Mouse (Mus musculus) gastrocnemius, postnatal 36 days (tissue): ENCODE results near the gene Fuca2. TPM values are rescaled to one million over a fixed set of nuclear protein-coding genes. Genes with fewer than 3 reads are reported as not detected.
"Not testable (repeated sequence)": the region's sequence is repeated elsewhere in the genome, so short reads cannot be mapped to it uniquely, and the experiment has no call there.

Experiments used
- DNase-seq, 2 experiments: peaks; one replicate each; pipeline ENCODE4 v3.0.0; 2022
- intact Hi-C: fragments of 180-260 bp; cut with DNase I; formaldehyde crosslinking; loops from one replicate; pipeline ENCODE4 v1.15.1; 2025
- long read RNA-seq, 2 experiments: library from polyadenylated mRNA; stranded (forward); transcript quantifications; one replicate each; pipeline ENCODE4 v2.0.0; 2021
- total RNA-seq, 2 experiments: library from RNA; stranded (reverse); gene quantifications; 2 replicates each; pipeline ENCODE4 v1.2.3; 2021

Gene Fuca2
- 10 to 100 TPM; 10.8 TPM for total RNA-seq
- long read RNA-seq, experiment 1, full-length matches to known transcripts, result 7 of 11 reads
- long read RNA-seq, experiment 1, partial matches to known transcripts, result 2 of 11 reads
- long read RNA-seq, experiment 1, other reads (novel, unspliced or antisense), result 2 of 11 reads
- long read RNA-seq, experiment 2, full-length matches to known transcripts, result 8 of 10 reads
- long read RNA-seq, experiment 2, partial matches to known transcripts, result 1 of 10 reads
- long read RNA-seq, experiment 2, other reads (novel, unspliced or antisense), result 1 of 10 reads

DNA sequence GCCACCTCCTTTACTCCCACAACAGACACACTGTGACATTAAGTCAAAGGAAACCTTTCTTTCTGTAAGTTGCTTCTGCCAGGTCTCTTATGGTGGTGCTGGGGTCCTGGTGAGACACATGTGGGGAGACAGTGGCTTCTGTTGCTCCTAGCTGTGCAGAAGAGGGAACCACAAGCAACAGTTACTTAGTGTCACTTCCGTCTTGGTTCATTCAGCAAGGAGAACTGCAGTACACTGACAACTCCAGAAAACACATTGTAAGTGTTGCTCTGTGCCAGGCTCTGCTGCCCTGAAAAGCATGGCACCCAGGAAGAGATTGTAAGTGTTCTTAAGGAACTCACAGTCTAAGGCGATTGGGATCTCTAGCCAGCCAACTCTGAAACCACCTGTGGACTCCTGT, at the start of gene Fuca2:
Gene Fuca2 (plus strand): TSS at position 210 of the 400 bp plus-strand sequence.
- intact Hi-C loops, result no loop called here
- no peak for DNase-seq

DNA sequence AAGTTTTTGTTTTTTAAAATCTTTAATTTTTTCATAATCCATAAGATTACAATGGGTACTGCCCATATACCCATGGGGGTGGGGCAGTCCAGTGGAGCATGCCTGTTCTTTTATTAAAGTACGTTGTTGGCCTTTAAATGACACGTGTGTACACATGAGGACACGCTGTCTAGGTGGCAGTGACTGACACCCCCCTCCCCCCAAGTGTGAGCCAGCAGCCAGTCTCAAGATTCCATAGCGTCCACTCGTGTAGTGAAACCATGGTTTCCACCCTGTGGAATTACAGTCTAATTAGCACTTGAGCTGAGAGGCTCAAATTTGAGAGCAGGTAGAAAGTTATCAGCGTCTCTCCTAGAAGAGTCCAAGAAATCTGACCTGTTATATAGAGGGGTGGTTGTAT, 47.7 kb upstream of the Fuca2 start:
- intact Hi-C loops, result no loop called here
- no peak for DNase-seq

DNA sequence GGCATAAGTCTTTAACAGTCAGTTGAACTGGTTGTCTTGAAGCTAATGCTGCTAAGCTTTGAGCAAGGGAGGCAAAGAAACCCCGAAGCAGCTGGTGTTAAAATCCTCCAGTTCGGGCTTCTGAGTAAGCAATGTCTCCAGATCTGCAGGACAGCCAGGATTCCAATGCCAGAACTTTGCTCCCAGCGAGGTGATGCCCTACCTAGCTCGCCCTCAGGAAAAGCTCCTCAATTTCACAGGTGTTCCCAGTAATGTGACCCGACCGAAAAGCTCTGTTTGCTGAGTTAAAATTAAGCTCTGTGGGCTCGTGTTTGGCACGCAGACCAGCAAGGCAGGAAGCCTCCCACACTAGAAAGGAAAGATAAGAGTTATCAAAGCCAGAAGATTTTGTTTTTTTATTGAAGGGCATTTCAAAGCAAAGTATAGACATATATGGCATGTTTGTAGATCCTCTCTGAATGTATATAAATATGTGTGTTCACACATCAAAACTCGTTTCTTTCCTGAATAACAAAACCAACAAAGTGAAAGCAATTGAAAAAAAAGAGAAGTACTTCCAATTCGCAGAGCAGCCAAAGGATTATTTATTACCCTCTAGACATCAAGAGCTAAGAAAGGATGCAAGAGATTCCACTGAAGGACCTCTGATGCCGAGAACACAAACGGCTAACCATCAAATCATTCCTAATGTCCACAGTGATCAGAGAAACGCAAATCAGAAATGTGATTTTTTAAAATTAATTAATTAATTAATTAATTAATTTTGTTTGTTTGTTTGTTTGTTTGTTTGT, 45.9 kb upstream of the Fuca2 start:
- intact Hi-C loops, result no loop called here
- no peak for DNase-seq

DNA sequence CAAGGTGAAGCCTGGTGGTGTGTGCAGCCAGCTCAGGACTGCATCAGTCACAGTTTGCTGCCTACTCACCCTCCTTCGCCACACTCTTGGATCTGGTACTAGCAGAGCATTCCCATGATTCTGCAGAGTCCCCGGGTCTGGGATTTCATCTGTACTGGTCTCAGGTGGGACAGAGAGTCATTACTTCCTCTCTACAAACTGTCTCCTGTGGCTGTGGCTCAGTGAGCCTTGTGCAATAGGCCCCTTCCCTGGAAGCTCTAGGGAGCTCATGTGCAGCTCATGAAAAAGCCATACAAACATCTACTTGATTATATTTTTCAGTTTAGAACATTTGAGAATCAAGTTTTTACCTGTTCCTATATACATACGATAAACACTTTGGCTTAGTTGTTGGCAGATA, 35.0 kb upstream of the Fuca2 start:
- DNase-seq, intact Hi-C loops: not testable (repeated sequence)

DNA sequence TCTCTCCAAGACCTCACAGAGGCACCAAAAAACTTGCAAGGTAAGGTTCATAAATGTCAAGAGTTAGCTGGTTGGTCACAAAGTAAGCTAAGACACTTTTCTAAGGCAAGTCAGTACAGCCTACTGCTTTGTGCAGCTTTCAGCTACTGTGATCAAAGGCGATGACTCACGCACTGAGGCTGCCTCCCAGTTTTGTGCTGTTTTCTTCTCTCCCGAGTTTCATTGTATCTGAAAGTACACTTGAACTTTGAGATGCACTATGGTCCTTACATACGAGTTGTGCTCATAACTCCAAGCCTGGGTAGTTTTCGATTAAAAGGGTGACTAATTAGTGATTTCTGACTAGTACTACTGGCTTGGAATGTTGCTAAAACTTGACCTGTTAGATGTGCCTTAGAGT, 32.4 kb upstream of the Fuca2 start:
- intact Hi-C loops, result no loop called here
- no peak for DNase-seq

DNA sequence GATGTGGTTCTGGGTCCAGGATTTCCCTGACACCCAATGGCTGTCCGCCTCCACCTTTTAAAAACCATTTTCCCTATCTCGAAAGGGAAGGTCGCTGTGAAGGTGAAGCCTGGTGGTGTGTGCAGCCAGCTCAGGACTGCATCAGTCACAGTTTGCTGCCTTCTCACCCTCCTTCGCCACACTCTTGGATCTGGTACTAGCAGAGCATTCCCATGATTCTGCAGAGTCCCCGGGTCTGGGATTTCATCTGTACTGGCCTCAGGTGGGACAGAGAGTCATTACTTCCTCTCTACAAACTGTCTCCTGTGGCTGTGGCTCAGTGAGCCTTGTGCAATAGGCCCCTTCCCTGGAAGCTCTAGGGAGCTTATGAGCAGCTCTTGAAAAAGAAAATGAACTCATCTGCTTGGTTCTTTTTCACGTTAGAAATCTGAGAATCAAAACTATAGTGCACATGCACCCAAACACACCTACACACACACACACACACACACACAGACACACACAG, 31.3 kb upstream of the Fuca2 start:
- DNase-seq, intact Hi-C loops: not testable (repeated sequence)

DNA sequence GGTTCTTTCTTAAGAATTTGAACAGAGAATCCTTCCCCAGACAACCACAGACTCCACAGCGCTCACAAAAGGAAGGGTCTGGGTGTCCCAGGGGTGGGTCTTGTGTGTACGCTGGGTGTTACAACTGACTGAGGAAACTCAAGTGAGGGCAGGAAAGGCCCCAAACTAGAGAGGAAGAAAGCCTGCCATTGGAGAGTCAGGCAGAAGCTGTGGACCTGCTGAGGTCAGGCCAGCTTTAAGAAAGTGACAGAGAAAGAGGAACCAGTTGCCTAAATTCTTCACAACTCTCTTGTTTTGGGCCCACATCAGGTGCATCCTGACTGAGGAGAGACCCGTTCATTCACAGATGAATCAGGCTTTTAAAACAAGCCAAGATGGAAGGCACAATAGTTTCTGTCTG, 29.1 kb upstream of the Fuca2 start:
- DNase-seq, result no peak
- intact Hi-C loops, result no loop called here

DNA sequence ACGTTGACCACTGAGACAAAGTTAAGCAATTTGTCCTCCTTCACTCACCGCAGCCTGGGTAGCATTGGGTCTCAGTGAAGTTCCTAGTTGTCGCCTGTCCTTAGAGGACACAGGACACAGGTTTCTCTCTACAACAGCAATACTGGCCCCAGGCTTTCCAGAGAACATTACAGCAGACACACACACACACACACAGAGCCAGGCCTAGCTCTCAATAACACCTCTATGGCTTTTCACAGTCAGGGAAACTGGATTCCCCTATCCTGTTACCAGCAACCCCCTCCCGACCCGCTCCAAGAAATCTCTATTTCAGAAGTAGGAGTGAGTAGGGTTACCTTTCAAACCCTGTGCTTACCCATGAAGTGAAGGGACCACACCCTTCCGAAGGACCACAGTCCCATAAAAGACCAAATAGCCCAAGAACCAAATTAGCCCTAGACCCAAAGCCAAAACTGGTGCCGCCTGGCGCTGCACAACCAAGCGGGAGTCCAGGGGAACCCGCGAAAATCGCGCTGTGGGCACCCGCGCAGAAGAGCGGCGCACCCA, 26.0 kb upstream of the Fuca2 start:
- intact Hi-C loops, result no loop called here
- peak in 1 of 2 experiments; percentile 12 for DNase-seq

DNA sequence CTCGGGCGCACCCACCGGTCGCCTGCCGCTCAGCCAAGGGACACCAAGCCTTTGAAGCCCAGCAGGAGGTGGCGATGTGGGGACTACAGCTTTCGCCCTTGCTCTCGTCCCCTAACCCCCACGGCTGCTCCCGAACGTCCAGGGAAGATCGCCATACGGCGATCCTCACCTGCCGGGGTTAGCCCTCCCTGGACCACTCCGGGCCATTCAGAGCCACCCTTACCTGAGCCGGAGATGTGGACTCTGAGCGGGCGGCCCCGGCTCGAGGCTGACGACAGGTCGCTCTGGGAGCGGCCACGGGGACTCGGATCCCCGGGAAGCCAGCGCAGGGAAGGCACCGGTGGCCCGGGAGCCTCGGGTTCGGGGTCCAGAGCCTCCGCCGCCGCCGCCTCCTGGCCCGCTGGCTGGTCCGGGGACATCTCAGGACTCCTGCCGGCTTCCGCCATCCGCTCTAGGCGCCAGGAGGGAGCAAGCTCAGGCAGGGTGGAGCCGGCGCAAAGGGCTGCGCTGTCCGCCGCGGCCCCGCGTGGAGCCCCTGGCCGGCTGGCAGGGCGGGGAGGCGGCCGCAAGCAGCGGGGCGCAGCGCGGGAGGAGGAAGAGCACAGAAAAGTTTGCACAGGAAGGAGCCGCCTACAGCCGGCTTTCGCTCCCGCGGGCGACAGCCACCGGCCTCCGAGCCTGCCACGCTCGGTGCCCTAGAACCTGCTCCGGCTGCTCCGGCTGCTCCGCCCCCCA, 25.3 kb upstream of the Fuca2 start, which contains the start of gene Phactr2:
Gene Phactr2 (minus strand): TSS at position 580 of the 735 bp plus-strand sequence.
- peak; percentile 8 to 18 for DNase-seq
- intact Hi-C loops, result no loop called here

DNA sequence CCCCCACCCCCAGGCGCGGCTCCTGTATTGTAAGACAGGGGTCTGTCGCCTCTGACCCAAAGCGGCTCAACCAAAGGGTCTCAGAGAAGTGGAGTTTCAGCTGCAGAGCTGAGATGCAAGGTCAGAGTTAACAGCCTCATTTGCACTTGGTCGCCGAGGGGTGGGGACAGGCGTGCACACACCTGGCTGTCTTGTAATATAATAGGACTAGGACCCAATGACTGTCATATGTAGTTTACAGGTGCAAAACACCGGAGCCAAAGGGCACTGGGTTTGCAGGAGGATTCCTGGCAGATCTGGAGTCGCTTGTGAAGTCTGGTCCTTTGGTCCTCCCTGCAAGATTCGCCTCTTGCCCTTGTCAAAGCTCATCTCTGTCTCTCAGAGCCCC, 24.8 kb upstream of the Fuca2 start:
- no peak for DNase-seq
- intact Hi-C loops, result no loop called here

DNA sequence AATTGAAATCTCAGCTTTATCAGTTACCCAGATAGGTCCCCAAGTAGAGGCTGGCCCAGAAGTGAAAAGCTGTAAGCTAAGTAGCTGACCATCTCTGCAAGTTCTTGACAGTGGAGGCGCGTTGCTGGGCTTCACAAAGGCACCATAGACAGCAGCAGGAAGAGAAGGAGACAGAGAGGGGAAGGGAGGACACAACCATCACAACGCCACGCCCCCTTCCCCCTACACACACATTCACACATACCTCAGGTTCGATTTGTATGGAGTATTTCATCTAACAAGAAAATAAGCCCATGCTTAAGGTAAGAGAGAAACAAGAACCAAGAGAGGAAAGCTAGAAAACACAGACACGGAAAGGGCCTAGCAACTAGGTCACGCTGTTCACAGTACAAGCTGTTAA, 24.2 kb upstream of the Fuca2 start:
- intact Hi-C loops, result no loop called here
- DNase-seq, result no peak

DNA sequence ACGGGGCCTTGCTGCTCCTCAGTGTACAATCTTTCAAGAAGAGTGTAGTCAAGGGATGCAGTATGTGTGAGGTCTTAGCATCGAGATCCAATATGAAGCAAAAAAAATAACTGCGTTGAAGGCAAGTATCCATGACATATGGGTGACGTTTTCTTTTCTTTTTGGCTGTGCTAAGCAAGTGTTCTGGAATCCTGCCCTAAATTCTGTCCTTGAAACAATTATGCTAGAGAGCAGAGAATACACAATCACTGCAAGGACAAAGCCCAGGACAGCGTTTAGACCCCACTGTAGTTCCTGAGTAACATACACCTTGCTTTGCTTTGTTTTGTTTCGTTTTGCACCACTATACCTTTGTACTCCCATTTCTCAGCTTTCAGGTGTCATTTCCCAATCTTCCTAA, 20.0 kb upstream of the Fuca2 start:
- intact Hi-C loops, result no loop called here
- no peak for DNase-seq

DNA sequence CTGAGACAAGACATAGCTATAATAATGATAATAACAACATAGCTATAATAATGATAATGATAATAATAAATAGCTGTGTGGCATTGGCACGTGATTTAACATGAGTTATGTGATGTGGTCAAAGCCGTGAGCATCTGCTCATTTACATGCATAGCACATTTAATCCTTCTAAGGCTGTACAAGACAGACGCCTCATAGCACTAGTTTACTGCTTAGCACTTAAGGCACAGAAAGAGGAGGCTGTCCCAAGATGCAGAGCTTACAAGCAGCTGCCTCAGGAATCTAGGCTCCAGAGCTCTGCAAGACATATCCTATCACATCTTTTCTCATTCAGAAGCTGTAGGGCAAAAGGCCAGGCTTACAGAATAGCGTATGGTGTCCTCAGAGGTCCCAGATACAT, 13.4 kb upstream of the Fuca2 start:
- DNase-seq, result no peak
- intact Hi-C loops, result no loop called here

DNA sequence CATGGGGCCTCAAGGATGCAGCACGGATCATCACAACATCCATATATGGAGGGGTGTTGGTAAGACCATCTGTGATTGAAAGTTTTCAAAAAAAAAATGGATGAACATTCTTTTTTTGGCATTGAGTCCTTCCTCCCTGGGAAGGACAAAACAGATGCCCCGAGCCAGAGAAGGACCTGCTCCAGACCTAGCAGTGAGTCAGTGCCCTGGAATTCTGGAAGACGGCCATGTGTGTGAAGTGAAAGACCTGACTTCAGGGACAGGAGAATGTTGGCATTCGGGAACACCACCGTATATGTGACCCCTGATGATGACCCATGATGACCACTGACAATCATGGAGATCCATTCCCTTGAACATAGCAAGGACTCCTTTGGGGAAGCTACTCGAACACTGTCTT, 9.7 kb upstream of the Fuca2 start:
- DNase-seq, result no peak
- intact Hi-C loops, result no loop called here

DNA sequence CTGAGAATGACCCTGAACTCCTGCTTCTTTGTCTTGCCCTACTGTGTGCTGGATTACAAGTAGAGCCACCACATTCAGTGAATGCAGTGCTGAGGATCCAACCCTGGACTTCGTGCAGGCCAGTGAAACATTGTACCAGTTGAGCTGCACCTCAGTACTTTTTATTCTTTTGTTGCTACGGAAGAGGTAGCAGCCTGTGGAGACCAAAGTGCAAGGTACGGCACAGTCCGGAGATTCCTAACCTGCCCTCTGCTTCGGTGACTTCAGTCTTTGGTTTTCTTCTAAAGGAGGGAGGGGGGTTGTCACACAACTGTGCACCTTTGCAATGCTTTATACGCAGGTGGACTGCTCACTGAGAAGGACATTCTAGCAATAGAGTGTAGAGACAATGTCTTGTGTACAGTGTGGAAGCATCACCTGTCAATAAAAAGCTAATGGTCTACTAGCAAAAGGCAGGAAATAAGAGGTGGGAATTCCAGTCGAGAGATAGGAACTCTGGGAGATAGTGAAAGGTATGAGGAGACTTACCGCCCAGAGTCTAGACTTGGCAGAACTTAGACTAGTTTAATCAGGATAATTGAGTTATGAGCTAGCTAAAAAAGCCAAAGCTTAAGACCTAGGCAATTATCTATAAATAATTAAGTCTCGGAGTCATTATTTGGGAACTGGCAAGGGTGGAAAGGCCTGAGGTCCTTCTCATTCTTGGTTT, 5.2 kb upstream of the Fuca2 start:
- intact Hi-C loops, result no loop called here

DNA sequence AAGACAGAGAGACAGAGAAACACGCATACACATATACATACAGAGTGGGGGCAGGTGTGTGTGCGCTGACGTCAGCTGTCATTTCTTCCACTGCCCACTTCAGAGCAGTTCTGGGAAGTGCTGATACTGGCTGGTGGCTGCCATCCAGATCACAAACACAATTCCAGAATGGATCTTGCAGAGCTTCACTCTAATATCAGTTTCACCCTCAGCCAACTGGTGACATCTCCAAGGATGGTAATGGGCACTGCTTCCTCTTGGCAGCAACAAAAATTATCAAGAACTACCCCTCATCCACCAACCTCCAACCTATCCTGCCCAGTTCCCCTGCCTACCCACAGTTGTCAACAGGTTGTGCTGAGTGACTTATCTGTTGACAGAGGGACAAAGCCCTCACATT, 3.0 kb upstream of the Fuca2 start:
- DNase-seq, result no peak
- intact Hi-C loops, result no loop called here

More for the DNA sequence above, 5.2 kb upstream of the Fuca2 start:
- DNase-seq, result no peak

DNA sequence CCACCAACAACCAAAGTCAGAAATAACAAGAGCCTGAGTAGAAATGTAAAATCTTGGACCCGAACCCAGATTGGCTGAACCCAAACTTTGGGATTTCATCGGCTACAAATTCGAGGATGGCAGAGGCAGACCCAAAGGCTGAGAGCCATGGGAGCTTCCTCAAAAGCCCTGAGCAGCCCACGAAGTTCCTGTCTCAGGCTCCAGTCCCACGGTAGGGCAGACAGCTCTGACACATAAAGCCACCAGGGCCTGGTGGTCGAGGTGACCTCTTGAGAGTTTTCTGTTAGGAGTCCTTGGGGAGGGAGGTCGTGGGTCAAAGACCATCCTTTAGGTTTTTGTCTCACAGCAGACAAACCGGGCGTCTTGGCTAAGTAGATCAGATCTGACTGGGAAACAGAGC, 1.1 kb downstream of the Fuca2 start:
- DNase-seq, result no peak
- intact Hi-C loops, result no loop called here

DNA sequence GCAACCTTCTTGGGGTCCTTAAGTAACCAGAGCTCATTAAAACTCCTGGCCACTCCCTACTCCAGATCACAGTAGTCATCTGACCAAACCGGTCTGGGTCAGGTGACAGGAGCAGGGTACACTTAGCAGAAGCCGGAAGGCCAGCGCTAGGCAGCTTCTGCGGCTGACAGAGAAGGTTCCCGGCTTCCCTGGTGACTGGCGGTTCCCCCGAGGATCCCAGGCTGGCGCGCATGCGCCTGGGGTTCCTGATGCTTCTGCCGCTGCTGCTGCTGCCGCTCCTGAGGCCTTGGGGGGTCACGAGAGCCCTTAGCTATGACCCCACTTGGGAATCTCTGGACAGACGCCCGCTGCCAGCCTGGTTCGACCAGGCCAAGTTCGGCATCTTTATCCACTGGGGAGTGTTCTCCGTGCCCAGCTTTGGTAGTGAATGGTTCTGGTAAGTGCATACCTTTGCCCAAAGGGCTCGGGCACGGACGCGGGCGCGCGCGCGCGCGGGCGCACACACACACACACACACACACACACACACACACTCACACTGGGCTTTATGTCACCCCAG, 1.7 kb downstream of the Fuca2 start:
- DNase-seq, result peak; percentile 75 to 81
- intact Hi-C loops, result no loop called here

DNA sequence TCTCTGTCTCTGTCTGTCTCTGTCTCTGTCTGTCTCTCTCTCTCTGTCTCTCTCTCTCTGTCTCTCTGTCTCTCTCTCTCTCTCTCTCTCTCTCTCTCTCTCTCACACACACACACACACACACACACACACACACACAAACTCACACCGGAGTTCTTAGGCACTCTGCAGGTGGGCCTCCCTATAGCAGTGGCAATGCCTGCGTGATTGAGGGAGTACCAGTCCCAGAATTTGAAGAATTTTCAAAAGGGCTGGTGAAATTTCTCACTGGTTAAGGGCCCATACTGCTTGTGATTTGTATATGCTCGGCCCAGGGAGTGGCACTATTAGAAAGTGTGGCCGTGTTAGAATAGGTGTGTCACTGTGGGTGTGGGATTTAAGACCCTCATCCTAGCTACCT, 2.2 kb downstream of the Fuca2 start:
- intact Hi-C loops, DNase-seq: not testable (repeated sequence)

DNA sequence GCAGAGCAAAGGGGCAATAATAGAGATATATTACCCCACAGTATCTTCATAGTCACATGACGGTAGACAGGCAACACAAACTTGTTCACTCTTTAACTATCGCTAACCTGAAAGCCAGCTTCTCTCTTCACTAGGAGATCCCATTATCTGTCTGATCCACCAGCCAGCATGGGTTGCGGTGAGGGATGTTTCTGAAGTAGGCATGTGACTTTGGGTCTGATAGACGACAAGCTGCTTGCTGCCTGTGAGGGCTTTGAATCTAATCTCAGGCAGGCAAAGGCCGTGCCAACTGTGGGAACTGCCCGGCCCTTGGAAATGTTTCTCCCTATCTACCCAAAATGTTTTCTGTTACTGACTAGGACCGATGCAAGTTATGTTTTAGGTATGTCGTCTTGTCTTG, 3.0 kb downstream of the Fuca2 start:
- intact Hi-C loops, result no loop called here
- no peak for DNase-seq
